Mouse (Mus musculus): ENCODE results near the gene Cyp2w1. TPM values are rescaled to one million over a fixed set of nuclear protein-coding genes. Genes with fewer than 3 reads are reported as not detected.

Cyp2w1 gene
- polyA plus RNA-seq, 1 experiment from 2014 or later: not detected

- no peaks in the 10 kb centered on the region for H3K36me3 ChIP-seq (replicated peaks; ENCODE audit: insufficient read depth, low read length)
- TF ChIP-seq CTCF (IDR thresholded peaks at IDR 0.05; ENCODE audit: low read depth) (no peak), EP300 (IDR thresholded peaks at IDR 0.05; ENCODE audit: low read depth) (no peak)
- no peak overlapping the region for H3K9ac ChIP-seq (replicated peaks)
- ATAC-seq: no peak
- H3K4me3 ChIP-seq (ENCODE audit: low read depth, low read length): no peak overlapping the region
- no peak for DNase-seq
- H3K4me1 ChIP-seq (ENCODE audit: insufficient read depth): peaks cover 15% of the 10 kb centered on the region; the same call in 1 of the 2 replicates
- H3K27me3 ChIP-seq (ENCODE audit: insufficient read depth, low read length): no peaks in the 10 kb centered on the region; the same call in 1 of the 2 replicates
- peak overlapping the region; percentile 62 for H3K27ac ChIP-seq (ENCODE audit: low read depth)
- no peak overlapping the region for H3K4me2 ChIP-seq (ENCODE audit: low read depth, low read length)
- H3K9me3 ChIP-seq (ENCODE audit: low read length): no peaks in the 10 kb centered on the region
- 65% methylated on average over 7 of the region's 7 CpGs for WGBS (ENCODE audit: insufficient replicate concordance)
These were observed 25.3 kb upstream of the Cyp2w1 start for GRCm38 (mm10) chr5:139326986-139327633.

GRCm38 (mm10) chr5:139327634-139328020 is 24.8 kb upstream of the Cyp2w1 start:
- DNase-seq: no peak
- Histone ChIP-seq H3K4me2 (ENCODE audit: low read depth, low read length) (no peak overlapping the region), H3K27ac (ENCODE audit: low read depth) (peak overlapping the region; percentile 62), H3K36me3 (replicated peaks; ENCODE audit: insufficient read depth, low read length) (no peaks in the 10 kb centered on the region), H3K4me1 (ENCODE audit: insufficient read depth) (peaks cover 19% of the 10 kb centered on the region), H3K27me3 (ENCODE audit: insufficient read depth, low read length) (no peaks in the 10 kb centered on the region; the same call in 1 of the 2 replicates), H3K9me3 (ENCODE audit: low read length) (no peaks in the 10 kb centered on the region), H3K4me3 (ENCODE audit: low read depth, low read length) (no peak overlapping the region), H3K9ac (replicated peaks) (no peak overlapping the region)
- ATAC-seq: no peak
- no peak for TF ChIP-seq EP300 (IDR thresholded peaks at IDR 0.05; ENCODE audit: low read depth)
- WGBS (ENCODE audit: insufficient replicate concordance): 33% methylated on average over 7 of the region's 7 CpGs

- no peaks in the 10 kb centered on the region for H3K36me3 ChIP-seq (replicated peaks; ENCODE audit: insufficient read depth, low read length)
- H3K4me2 ChIP-seq (ENCODE audit: low read depth, low read length): no peak overlapping the region
- H3K4me1 ChIP-seq (ENCODE audit: insufficient read depth): peaks cover 12% of the 10 kb centered on the region
- no peak overlapping the region for H3K9ac ChIP-seq (replicated peaks)
- DNase-seq (no peak), ATAC-seq (no peak)
- no peak for TF ChIP-seq CTCF (IDR thresholded peaks at IDR 0.05; ENCODE audit: low read depth)
- no peak for TF ChIP-seq EP300 (IDR thresholded peaks at IDR 0.05; ENCODE audit: low read depth)
- H3K27ac ChIP-seq (ENCODE audit: low read depth): no peak overlapping the region
- no peaks in the 10 kb centered on the region for H3K9me3 ChIP-seq (ENCODE audit: low read length)
- no peaks in the 10 kb centered on the region for H3K27me3 ChIP-seq (ENCODE audit: insufficient read depth, low read length)
- no peak overlapping the region for H3K4me3 ChIP-seq (ENCODE audit: low read depth, low read length)
- WGBS (ENCODE audit: insufficient replicate concordance): 73% methylated on average over 7 of the region's 7 CpGs
These were observed 21.7 kb upstream of the Cyp2w1 start for GRCm38 (mm10) chr5:139330766-139331165.

- DNase-seq (peak; percentile 87), ATAC-seq (peak; percentile 35; the same call in 1 of the 2 replicates)
- no peak overlapping the region for H3K9ac ChIP-seq (replicated peaks)
- no peak overlapping the region for H3K4me3 ChIP-seq (ENCODE audit: low read depth, low read length)
- peaks cover 9% of the 10 kb centered on the region for H3K4me1 ChIP-seq (ENCODE audit: insufficient read depth)
- 17% methylated on average over 8 of the region's 8 CpGs for WGBS (ENCODE audit: insufficient replicate concordance)
- H3K27me3 ChIP-seq (ENCODE audit: insufficient read depth, low read length): no peaks in the 10 kb centered on the region
- H3K36me3 ChIP-seq (replicated peaks; ENCODE audit: insufficient read depth, low read length): 0 out of 2 replicates have a peak, but pooled peaks cover 5% of the 10 kb centered on the region
- no peak overlapping the region for H3K4me2 ChIP-seq (ENCODE audit: low read depth, low read length)
- no peak for TF ChIP-seq EP300 (IDR thresholded peaks at IDR 0.05; ENCODE audit: low read depth)
- peak; percentile 98 for TF ChIP-seq CTCF (IDR thresholded peaks at IDR 0.05; ENCODE audit: low read depth)
- no peak overlapping the region for H3K27ac ChIP-seq (ENCODE audit: low read depth)
- H3K9me3 ChIP-seq (ENCODE audit: low read length): no peaks in the 10 kb centered on the region
These were observed 20.7 kb upstream of the Cyp2w1 start for GRCm38 (mm10) chr5:139331742-139332141.

GRCm38 (mm10) chr5:139332590-139333272 is 19.7 kb upstream of the Cyp2w1 start:
- no peak for DNase-seq
- no peak overlapping the region for H3K27ac ChIP-seq (ENCODE audit: low read depth)
- peak overlapping the region; percentile 38; the same call in 1 of the 2 replicates for H3K9ac ChIP-seq (replicated peaks)
- peaks cover 5% of the 10 kb centered on the region; the same call in 1 of the 2 replicates for H3K36me3 ChIP-seq (replicated peaks; ENCODE audit: insufficient read depth, low read length)
- ATAC-seq: no peak
- H3K4me2 ChIP-seq (ENCODE audit: low read depth, low read length): no peak overlapping the region
- peaks cover 9% of the 10 kb centered on the region for H3K4me1 ChIP-seq (ENCODE audit: insufficient read depth)
- H3K9me3 ChIP-seq (ENCODE audit: low read length): no peaks in the 10 kb centered on the region
- TF ChIP-seq CTCF (IDR thresholded peaks at IDR 0.05; ENCODE audit: low read depth) (no peak), EP300 (IDR thresholded peaks at IDR 0.05; ENCODE audit: low read depth) (no peak)
- WGBS (ENCODE audit: insufficient replicate concordance): 59% methylated on average over 8 of the region's 8 CpGs
- no peak overlapping the region for H3K4me3 ChIP-seq (ENCODE audit: low read depth, low read length)
- no peaks in the 10 kb centered on the region for H3K27me3 ChIP-seq (ENCODE audit: insufficient read depth, low read length)

- ATAC-seq (no peak), DNase-seq (no peak)
- H3K4me1 ChIP-seq (ENCODE audit: insufficient read depth): peaks cover 9% of the 10 kb centered on the region
- 89% methylated on average over 16 of the region's 16 CpGs for WGBS (ENCODE audit: insufficient replicate concordance)
- peaks cover 11% of the 10 kb centered on the region; the same call in 1 of the 2 replicates for H3K36me3 ChIP-seq (replicated peaks; ENCODE audit: insufficient read depth, low read length)
- no peak overlapping the region for H3K4me3 ChIP-seq (ENCODE audit: low read depth, low read length)
- no peaks in the 10 kb centered on the region for H3K9me3 ChIP-seq (ENCODE audit: low read length)
- H3K4me2 ChIP-seq (ENCODE audit: low read depth, low read length): no peak overlapping the region
- TF ChIP-seq CTCF (IDR thresholded peaks at IDR 0.05; ENCODE audit: low read depth): no peak
- TF ChIP-seq EP300 (IDR thresholded peaks at IDR 0.05; ENCODE audit: low read depth): no peak
- H3K27ac ChIP-seq (ENCODE audit: low read depth): no peak overlapping the region
- H3K9ac ChIP-seq (replicated peaks): no peak overlapping the region
- no peaks in the 10 kb centered on the region for H3K27me3 ChIP-seq (ENCODE audit: insufficient read depth, low read length)
These were observed 19.0 kb upstream of the Cyp2w1 start for GRCm38 (mm10) chr5:139333301-139334013.

Data from liver, postnatal 0 days (tissue).